Mouse (Mus musculus): ENCODE results near the gene Ulk4. TPM values are rescaled to one million over a fixed set of nuclear protein-coding genes. Genes with fewer than 3 reads are reported as not detected.

Gene Ulk4
- 0.43 and 1.2 TPM in 2 replicates for polyA plus RNA-seq (2012; rRNA removed)

DNA sequence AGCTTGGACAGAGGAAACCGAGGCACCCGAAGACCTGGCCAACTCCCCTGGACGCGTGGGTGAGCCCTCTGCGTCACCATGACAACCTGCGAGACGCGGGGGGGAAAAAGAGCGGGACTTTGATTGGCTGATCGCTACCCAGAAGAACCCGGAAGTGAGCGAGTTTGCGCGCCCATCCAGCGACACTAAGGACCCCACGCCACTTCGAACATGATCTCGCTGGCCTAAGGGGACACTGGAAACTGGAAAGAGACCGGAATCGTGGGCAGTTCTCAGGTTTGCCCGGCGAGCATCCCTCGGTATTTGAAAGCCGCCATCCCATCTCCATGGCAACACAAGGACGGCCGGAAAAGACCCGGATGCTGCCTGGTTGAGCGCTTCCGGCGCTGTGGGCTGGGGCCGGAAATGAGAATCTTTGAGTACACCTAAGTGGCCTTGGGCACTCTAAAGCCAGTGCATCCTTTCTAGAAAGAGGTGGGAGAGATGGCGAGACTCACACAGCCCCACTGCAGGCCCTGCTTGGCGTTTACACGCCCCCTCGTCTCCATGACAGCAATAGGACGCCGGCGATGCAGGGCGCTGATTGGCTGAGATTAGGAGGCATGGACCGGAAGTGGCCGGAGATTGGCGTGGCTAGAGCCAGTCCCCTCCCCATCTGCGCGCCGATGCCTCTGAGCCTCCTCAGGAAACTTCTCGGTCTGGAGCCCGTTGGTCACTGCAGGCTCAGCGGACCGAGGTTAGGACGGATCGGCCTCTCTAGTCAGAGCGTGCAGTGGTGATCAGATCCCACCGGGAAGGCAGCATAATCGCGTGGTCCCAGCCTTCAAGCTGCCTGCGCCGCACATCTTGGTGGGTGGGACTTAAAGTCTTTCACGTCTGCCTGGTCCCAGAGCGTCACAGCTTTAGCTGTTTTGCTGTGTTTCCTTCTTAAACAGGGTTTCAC lies at the start of gene Ulk4:
Gene Ulk4 (minus strand): TSS at position 80 of the 943 bp plus-strand sequence.
- WGBS, result under 1% methylated on average over 59 of the region's 59 CpGs
- DNase-seq (ENCODE audit: low read depth, low spot score), result peak; percentile 80

DNA sequence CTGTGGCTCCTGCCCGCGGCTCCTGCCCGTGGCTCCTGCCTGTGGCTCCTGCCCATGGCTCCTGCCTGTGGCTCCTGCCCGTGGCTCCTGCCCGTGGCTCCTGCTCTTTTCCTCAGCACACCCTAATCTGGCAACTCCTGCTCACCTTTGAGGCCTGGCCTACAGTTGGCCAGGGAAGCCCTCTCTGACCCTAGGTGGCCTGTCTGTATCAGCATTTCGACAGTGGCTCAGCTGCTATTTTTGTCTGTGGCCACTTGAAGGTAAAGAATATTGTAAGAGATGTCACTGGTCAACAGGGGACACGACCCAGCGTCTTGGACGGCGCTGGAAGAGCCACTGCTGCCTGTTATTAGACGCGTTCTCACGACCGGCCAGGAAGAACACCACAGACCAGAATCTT lies 45.0 kb upstream of the Ulk4 start:
- no peak for DNase-seq (ENCODE audit: low read depth, low spot score)
- 98% methylated on average over 14 of the region's 14 CpGs for WGBS

GRCm38 (mm10) chr9:121321118-121321517 lies 44.1 kb upstream of the Ulk4 start:
- WGBS, result 100% methylated on average over 2 of the region's 2 CpGs
- DNase-seq (ENCODE audit: low read depth, low spot score), result no peak

DNA sequence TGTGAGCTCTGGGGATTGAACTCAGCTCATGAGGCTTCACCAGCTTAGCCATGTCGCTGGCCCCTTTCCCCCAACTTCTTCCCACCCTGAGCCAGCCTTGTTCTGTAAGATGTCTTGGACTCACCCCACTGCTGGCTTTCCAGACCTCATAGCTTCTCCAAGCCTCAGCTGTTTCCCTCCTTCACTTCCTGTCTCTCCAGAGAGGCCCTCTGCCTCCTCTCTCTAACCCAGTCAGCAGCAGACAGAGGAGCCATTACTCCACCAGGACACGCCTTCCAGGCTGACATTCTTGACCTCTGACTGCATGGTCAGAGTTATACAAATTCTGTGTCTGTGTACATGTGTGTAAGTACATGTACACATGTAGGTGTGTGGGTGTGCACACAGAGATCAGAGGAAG lies 43.4 kb upstream of the Ulk4 start:
- WGBS, result 72% methylated on average over 2 of the region's 2 CpGs

GRCm38 (mm10) chr9:121319323-121319966 lies 42.4 kb upstream of the Ulk4 start:
- WGBS, result 73% methylated on average over 10 of the region's 10 CpGs
- DNase-seq (ENCODE audit: low read depth, low spot score), result no peak

More for the DNA sequence above, 43.4 kb upstream of the Ulk4 start:
- no peak for DNase-seq (ENCODE audit: low read depth, low spot score)

- 9% methylated on average over 12 of the region's 12 CpGs for WGBS
- no peak for DNase-seq (ENCODE audit: low read depth, low spot score)
Observed at GRCm38 (mm10) chr9:121316621-121317405, 39.8 kb upstream of the Ulk4 start.

DNA sequence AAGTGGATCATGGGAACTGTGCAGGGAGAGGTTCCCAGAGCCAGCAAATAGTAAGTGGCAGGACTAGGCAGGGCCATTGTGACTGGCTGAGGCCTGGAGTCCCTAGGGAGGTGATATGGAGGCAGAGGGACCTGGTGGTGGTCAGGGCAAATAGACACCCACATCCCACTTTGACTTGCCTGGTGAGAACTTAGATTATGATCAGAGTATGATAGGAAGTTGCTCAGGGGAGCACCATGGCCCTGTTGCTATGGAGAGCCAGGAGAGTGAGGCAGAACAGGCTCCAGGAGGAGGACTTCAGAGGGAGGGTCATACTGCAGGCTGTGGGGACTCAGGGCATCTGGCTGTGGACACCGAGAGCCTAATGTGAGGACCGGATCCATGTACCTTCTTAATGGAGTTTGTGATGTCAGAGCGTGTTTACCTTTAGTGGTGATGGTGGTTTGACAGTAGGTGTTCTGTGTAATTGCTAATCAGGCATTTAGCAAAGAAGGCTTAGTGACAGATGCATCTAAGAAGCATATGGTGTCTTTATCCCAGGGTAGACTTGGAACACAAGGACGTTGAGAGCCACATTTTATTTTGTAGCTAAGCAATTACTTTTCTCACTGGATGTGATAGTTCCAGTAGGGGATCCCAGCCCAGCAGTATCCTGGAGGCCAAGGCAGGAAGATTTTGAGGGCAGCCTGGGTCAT lies 39.1 kb upstream of the Ulk4 start:
- WGBS, result 65% methylated on average over 4 of the region's 4 CpGs
- DNase-seq (ENCODE audit: low read depth, low spot score), result no peak

DNA sequence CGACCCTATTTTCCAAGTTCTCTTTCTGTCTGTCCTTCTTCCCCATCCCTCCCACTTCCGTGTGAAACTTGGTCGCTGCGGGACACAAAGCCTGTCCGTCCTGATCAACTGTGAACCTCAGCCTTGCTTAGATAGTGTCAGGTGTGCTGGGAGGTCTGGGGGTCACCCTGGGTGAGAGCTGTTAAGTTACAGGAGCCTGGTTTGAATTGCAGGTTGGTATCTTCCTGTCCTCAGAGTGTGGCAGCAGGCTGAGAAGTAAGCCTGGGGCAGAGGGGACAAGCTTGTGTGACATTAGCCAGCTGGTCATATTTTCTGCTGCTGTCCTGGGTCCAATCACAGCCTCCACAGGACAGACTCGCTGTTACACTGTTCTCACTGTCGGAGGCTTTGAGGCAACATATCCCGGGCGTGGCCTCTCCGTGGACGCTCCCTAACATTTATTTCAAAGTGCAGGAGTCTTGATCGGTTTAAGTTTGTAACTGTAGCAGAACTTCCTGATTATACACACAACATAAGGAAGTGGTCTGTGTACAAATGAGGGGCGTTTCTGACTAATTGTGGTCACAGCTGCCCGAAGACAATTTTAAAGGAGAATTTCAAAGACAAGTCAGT lies 37.6 kb upstream of the Ulk4 start:
- 2% methylated on average over 14 of the region's 14 CpGs for WGBS
- DNase-seq (ENCODE audit: low read depth, low spot score), result no peak

DNA sequence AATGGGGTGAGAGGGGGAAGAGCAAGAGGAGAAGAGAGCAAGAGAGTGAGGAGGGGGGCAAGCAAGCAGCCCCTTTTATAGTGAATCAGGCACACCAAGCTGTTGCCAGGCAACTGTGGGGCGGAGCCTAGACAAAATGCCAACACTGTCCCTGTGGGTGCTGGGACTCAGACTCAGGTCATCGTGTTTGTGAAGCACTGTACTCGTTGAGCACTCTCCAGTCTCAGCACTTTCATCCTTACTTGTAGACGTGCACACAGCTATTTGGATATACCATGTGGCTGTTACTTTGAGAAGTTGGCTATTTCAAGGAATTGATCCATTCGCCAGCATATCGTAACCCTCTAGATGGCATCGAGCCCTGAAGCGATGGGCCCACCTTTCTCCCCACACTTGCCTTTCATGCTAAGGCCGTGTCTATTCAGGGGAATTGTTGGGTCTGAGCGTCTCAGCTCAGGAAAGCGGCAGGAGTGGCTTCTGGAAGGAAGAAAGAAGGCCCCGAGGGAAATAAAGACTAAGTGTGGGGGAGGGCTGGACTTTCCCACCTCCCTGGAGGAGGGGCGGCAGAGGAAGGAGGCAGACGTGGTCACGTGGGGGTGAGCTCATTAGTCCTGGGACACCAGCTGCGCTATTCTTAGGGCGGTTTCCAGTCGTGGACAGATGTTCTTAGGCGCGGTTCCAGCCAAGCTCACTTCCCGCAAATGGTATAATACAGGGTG lies 36.8 kb upstream of the Ulk4 start:
- WGBS, result under 1% methylated on average over 21 of the region's 21 CpGs
- DNase-seq (ENCODE audit: low read depth, low spot score), result no peak

DNA sequence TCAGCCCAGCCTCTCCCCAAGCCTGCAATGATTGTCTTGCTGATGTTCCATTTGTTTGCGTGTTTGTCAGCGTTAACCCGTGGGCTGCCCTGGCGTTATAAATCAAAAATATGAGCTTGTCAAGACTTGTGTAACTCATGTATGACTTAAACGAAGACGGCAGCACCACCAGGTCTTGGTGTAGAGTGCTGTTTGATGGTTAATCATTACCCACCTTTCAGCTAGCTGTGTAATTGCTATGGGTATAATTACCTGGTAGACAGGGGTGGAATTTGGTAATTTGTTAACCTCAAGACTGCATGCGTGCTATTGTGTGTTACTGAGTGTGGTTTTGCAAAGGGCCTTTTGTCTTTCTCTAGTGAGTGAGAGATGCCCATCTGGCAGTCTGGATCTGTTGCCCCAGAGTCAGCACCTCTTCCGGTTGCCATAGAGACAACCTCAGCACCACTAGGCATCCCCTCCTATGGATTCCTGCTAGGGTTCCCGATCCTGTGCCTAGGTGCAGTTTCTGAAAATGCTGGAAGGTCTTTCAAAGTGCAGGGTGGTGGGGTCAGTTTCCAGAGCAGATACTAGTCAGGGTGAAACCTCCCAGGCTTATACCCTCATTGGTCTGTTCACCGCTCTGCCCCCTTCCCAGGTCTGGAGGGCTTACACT lies 35.4 kb upstream of the Ulk4 start:
- no peak for DNase-seq (ENCODE audit: low read depth, low spot score)
- 30% methylated on average over 10 of the region's 10 CpGs for WGBS

- no peak for DNase-seq (ENCODE audit: low read depth, low spot score)
- whole genome bisulfite sequencing, result 15% methylated on average over 6 of the region's 6 CpGs
Observed at GRCm38 (mm10) chr9:121311846-121312236, 34.8 kb upstream of the Ulk4 start.

- 67% methylated on average over 7 of the region's 7 CpGs for WGBS
- DNase-seq (ENCODE audit: low read depth, low spot score), result no peak
Observed at GRCm38 (mm10) chr9:121310501-121310900, 33.5 kb upstream of the Ulk4 start.

DNA sequence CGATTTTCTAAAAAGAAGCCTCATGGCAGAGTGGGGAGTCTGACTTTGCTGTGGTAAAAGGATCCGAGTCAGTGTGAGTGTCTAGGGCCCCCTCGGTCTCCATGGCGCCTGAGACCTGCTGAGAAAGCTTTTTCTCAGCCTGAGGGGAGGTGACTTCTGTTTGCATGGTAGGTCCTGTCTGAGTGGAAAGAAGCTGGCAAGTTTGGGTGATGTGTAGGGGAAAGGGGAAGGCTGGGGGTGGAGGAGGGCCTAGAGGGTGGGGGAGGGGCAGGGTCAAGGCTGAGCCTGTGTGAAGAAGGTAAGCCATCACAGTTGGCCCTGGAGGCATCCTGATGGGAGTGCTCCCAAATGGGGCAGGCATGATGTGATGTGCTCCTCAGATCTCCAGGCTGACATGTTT lies 32.3 kb upstream of the Ulk4 start:
- 84% methylated on average over 4 of the region's 4 CpGs for WGBS

DNA sequence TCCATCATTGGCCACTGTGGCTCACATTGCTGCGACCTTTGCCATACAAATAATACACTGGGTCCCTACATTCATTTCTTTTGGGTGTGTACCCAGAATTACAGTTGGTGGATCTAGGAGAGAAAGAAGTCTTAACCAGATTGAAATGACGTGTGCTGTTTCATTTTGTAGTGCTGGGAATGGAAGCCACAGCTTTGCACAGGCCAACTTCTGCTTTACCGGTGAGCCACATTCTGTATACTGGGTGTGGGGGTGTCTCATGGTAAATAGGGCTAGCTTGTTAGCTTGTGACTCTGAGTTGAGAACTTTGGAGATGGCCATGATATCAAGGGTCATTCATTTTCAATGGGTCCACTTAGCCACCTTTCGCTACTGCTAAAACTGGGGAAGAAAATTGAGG lies 28.5 kb upstream of the Ulk4 start:
- no peak for DNase-seq (ENCODE audit: low read depth, low spot score)

More for the DNA sequence above, 32.3 kb upstream of the Ulk4 start:
- no peak for DNase-seq (ENCODE audit: low read depth, low spot score)

DNA sequence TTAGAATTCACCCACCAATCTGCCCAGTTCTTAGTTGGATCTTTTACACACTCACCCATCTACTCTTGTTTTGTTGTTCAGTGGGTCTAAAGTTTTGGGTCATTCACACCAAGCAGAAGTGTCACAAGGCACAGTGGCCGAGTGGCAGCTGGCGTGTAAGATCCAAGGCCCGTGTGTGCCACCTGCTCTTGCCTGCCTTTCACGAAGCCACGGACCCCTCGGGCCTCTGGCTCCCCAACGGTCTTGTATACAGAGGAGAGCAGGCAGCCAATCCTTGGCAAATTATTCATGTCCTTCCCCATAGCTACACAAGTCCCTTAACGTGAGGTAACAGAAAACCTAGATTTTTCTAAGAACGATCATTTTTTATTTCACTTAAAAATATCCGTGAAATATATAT lies 27.5 kb upstream of the Ulk4 start:
- WGBS, result 78% methylated on average over 10 of the region's 10 CpGs
- DNase-seq (ENCODE audit: low read depth, low spot score), result no peak

More for the DNA sequence above, 28.5 kb upstream of the Ulk4 start:
- WGBS, result 70% methylated on average over 4 of the region's 4 CpGs

- WGBS, result 49% methylated on average over 9 of the region's 9 CpGs
- no peak for DNase-seq (ENCODE audit: low read depth, low spot score)
Observed at GRCm38 (mm10) chr9:121303748-121304147, 26.8 kb upstream of the Ulk4 start.

- 20% methylated on average over 6 of the region's 6 CpGs for WGBS
- no peak for DNase-seq (ENCODE audit: low read depth, low spot score)
Observed at GRCm38 (mm10) chr9:121303086-121303485, 26.1 kb upstream of the Ulk4 start.

GRCm38 (mm10) chr9:121302543-121302942 lies 25.5 kb upstream of the Ulk4 start:
- 75% methylated on average over 7 of the region's 8 CpGs for WGBS
- DNase-seq (ENCODE audit: low read depth, low spot score), result no peak

Data from large intestine, adult 2 months (tissue).